Mouse (Mus musculus): Measurements from ENCODE around the gene Shisal2b. TPM values are rescaled to one million over a fixed set of nuclear protein-coding genes. Genes with fewer than 3 reads are reported as not detected.
A peak's percentile ranks its signal among the peaks of the same experiment; 100 is the strongest.

Shisal2b gene
- total RNA-seq, 2 experiments from 2014 or later, result not detected

- peak; percentile 76 to 81 for DNase-seq (ENCODE audit: low spot score in 2 of 2)
These were observed 46.8 kb downstream of the Shisal2b start, which contains the start of gene Cwc27 for GRCm38 (mm10) chr13:104816635-104817571. Cwc27 (minus strand) TSS chr13:104817142.

GRCm38 (mm10) chr13:104816270-104816634 is 47.4 kb downstream of the Shisal2b start:
- no peak for DNase-seq (ENCODE audit: low spot score in 2 of 2)

GRCm38 (mm10) chr13:104805681-104806080 is 58.0 kb downstream of the Shisal2b start:
- DNase-seq (ENCODE audit: low spot score in 2 of 2), result no peak

- no peak for DNase-seq (ENCODE audit: low spot score in 2 of 2)
These were observed 64.0 kb downstream of the Shisal2b start for GRCm38 (mm10) chr13:104799566-104800182.

GRCm38 (mm10) chr13:104799067-104799466 is 64.6 kb downstream of the Shisal2b start:
- no peak for DNase-seq (ENCODE audit: low spot score in 2 of 2)

Other genes with a start within 250 kb of the Shisal2b start
- 10 to 100 TPM; 18.1 to 18.2 TPM for gene Srek1ip1, start 71.4 kb downstream of the Shisal2b start, total RNA-seq (2021)
- gene Cwc27, start 46.8 kb downstream of the Shisal2b start, total RNA-seq (2021), result 10 to 100 TPM; 11.6 to 13.0 TPM
- gene Rgs7bp, start 191.0 kb upstream of the Shisal2b start, total RNA-seq (2021), result 1 to 10 TPM; 1.3 to 2.2 TPM
- not detected for gene 4933425L06Rik, start 218.2 kb upstream of the Shisal2b start, total RNA-seq (2021)

Data from adrenal gland, adult 18-20 months (tissue).